Comparison of ENCODE assay signal across 11 mouse cellular contexts in genomic region chr12:17557967-17558345, GRCm38 (mm10). TPM values are rescaled to one million over a fixed set of nuclear protein-coding genes. Genes with fewer than 3 reads are reported as not detected.
DNase-seq lines count a peak whose midpoint lies in the region; ATAC-seq and TF ChIP-seq lines count a peak whose summit lies in the region.
"Had no signal": no experiment of that assay in that cellular context is flagged by ENCODE, and none has a peak within 500 bp of the region (broad histone marks: within the 10 kb centered on the region; RNA-seq: fewer than 3 reads in every experiment).

No protein-coding gene starts in this region.

- ATAC-seq in heart, embryonic 13.5 days (ENCODE audit: extremely low read depth, insufficient number of reproducible peaks, low FRiP score, low TSS enrichment): no peak
- peak; percentile 47 for ATAC-seq in forebrain, embryonic 11.5 days (replicated peaks; ENCODE audit: low FRiP score)
- ATAC-seq in midbrain, embryonic 12.5 days (ENCODE audit: low FRiP score, low read depth): peak; percentile 42; the same call in 1 of the 2 replicates
- ATAC-seq in frontal cortex, adult (ENCODE audit: low TSS enrichment): no peak
- ATAC-seq: intestine, postnatal 0 days had no signal

- TF ChIP-seq CTCF in brain, embryonic 14.5 days (IDR thresholded peaks at IDR 0.05; ENCODE audit: borderline replicate concordance, extremely low read depth, insufficient read depth, insufficient read length): no peak

- WGBS in heart, embryonic 13.5 days: 39% methylated on average over 2 of the region's 2 CpGs
- WGBS in forebrain, embryonic 11.5 days: 35% methylated on average over 2 of the region's 2 CpGs
- WGBS in midbrain, embryonic 12.5 days: 28% methylated on average over 2 of the region's 2 CpGs

- no peaks in the 10 kb centered on the region for H3K36me3 ChIP-seq in heart, embryonic 13.5 days
- H3K36me3 ChIP-seq in forebrain, embryonic 11.5 days (ENCODE audit: control insufficient read depth, insufficient read depth, low read length): no peaks in the 10 kb centered on the region
- no peaks in the 10 kb centered on the region for H3K36me3 ChIP-seq in midbrain, embryonic 12.5 days

- no peak for DNase-seq in heart, postnatal 10 days
- peak; percentile 88 for DNase-seq in brain, embryonic 14.5 days (ENCODE audit: low read depth)
- DNase-seq in forebrain, embryonic 11.5 days (ENCODE audit: low spot score): peak; percentile 69
- DNase-seq in lung, postnatal 4 days: no peak
- no peak for DNase-seq in frontal cortex, postnatal 10 days (ENCODE audit: low spot score in 2 of 2)
- DNase-seq: gastrocnemius, postnatal 36 days; lung, adult 2 months had no signal

- H3K4me3 ChIP-seq in heart, embryonic 13.5 days: no peak overlapping the region
- no peak overlapping the region for H3K4me3 ChIP-seq in forebrain, embryonic 11.5 days (ENCODE audit: low read depth, low read length)
- no peak overlapping the region for H3K4me3 ChIP-seq in midbrain, embryonic 12.5 days

- H3K4me2 ChIP-seq in heart, embryonic 13.5 days: no peak overlapping the region
- H3K4me2 ChIP-seq in forebrain, embryonic 11.5 days (ENCODE audit: low read depth, low read length, severe bottlenecking): no peak overlapping the region
- peak overlapping the region; percentile 32 for H3K4me2 ChIP-seq in midbrain, embryonic 12.5 days (replicated peaks)

- peaks cover 23% of the 10 kb centered on the region for H3K4me1 ChIP-seq in heart, embryonic 13.5 days
- peaks cover 13% of the 10 kb centered on the region; the same call in 1 of the 2 replicates for H3K4me1 ChIP-seq in forebrain, embryonic 11.5 days (replicated peaks; ENCODE audit: control insufficient read depth, insufficient read depth, low read length)
- peaks cover 28% of the 10 kb centered on the region for H3K4me1 ChIP-seq in midbrain, embryonic 12.5 days

- TF ChIP-seq POLR2A in brain, embryonic 14.5 days (IDR thresholded peaks at IDR 0.05; ENCODE audit: borderline replicate concordance, extremely low read depth, insufficient read depth, insufficient read length, poor library complexity, severe bottlenecking): no peak

- intact Hi-C loops in heart, postnatal 10 days (cut with DNase I): no loop called here

- H3K27me3 ChIP-seq in heart, embryonic 13.5 days (replicated peaks): no peaks in the 10 kb centered on the region
- no peaks in the 10 kb centered on the region for H3K27me3 ChIP-seq in forebrain, embryonic 11.5 days (ENCODE audit: control insufficient read depth, insufficient read depth, low read length)
- H3K27me3 ChIP-seq in midbrain, embryonic 12.5 days: no peaks in the 10 kb centered on the region

- no peaks in the 10 kb centered on the region for H3K9me3 ChIP-seq in heart, embryonic 13.5 days
- no peaks in the 10 kb centered on the region for H3K9me3 ChIP-seq in forebrain, embryonic 11.5 days (ENCODE audit: control insufficient read depth, low read length)
- no peaks in the 10 kb centered on the region for H3K9me3 ChIP-seq in midbrain, embryonic 12.5 days

- H3K9ac ChIP-seq in heart, embryonic 13.5 days: no peak overlapping the region
- peak overlapping the region; percentile 23; the same call in 1 of the 2 replicates for H3K9ac ChIP-seq in forebrain, embryonic 11.5 days (ENCODE audit: low read length)
- no peak overlapping the region for H3K9ac ChIP-seq in midbrain, embryonic 12.5 days (replicated peaks)

- H3K27ac ChIP-seq in heart, embryonic 13.5 days (replicated peaks): peak overlapping the region; percentile 20; the same call in 1 of the 2 replicates
- peak overlapping the region; percentile 84 for H3K27ac ChIP-seq in forebrain, embryonic 11.5 days (ENCODE audit: low read depth, low read length)
- peak overlapping the region; percentile 87 for H3K27ac ChIP-seq in midbrain, embryonic 12.5 days (replicated peaks)

RNA-seq across cellular contexts. Expression of gene Odc1, which starts 13.4 kb away (rescaled TPM):
- 142 and 152 TPM in 2 replicates for polyA plus RNA-seq in heart, embryonic 13.5 days (2015; fragmentation: Nextera tagmentation; extraction: Ambion mirVana)
- total RNA-seq in heart, postnatal 10 days (2021): 10 to 100 TPM; 82.0 to 90.0 TPM
- 247 and 301 TPM in 2 replicates for polyA plus RNA-seq in brain, embryonic 14.5 days (2012; rRNA removed)
- polyA plus RNA-seq in forebrain, embryonic 11.5 days (2014; fragmentation: Nextera tagmentation; extraction: Ambion mirVana): 339 and 354 TPM in 2 replicates
- polyA plus RNA-seq in midbrain, embryonic 12.5 days (2016; fragmentation: Nextera tagmentation; extraction: Ambion mirVana): 248 and 264 TPM in 2 replicates

Comparison
In these comparisons a context has a peak if more than half of its experiments do, and no peak if none do; other contexts are left out.
1. ATAC-seq: peak in forebrain, embryonic 11.5 days (single experiment) and midbrain, embryonic 12.5 days (single experiment); none in heart, embryonic 13.5 days (single experiment) and frontal cortex, adult (single experiment).
2. H3K27ac ChIP-seq: peak in every context shown above with its lines; median percentile 87 in midbrain, embryonic 12.5 days; 84 in forebrain, embryonic 11.5 days; 20 in heart, embryonic 13.5 days.
3. DNase-seq: peak in brain, embryonic 14.5 days (single experiment) and forebrain, embryonic 11.5 days (single experiment); none in heart, postnatal 10 days (0 of 2), lung, postnatal 4 days (0 of 2) and frontal cortex, postnatal 10 days (0 of 2).